Mouse (Mus musculus) neural tube, embryonic 13.5 days (tissue): ENCODE measurements around the gene Alg11. TPM values are rescaled to one million over a fixed set of nuclear protein-coding genes. Genes with fewer than 3 reads are reported as not detected.
A peak's percentile ranks its signal among the peaks of the same experiment; 100 is the strongest.

ENCODE experiments used
- ATAC-seq: fragments of 200-750 bp; cut with Nextera tagmentation; 2 replicates; pipeline ENCODE4 v1.8.0; 2017; ENCODE audit warnings: low read depth, mild to moderate bottlenecking, moderate TSS enrichment, moderate library complexity
- H3K27ac ChIP-seq: fragments of 300-500 bp; sonication (generic); replicated peaks from 2 replicates; pipeline ENCODE4 v1.5.1; 2015; ENCODE audit warnings: moderate library complexity, mild to moderate bottlenecking, inconsistent platforms
- H3K27me3 ChIP-seq: fragments of 300-500 bp; sonication (generic); 2 replicates; pipeline ENCODE4 v1.6.1; 2015; ENCODE audit warnings: mild to moderate bottlenecking, inconsistent platforms
- H3K36me3 ChIP-seq: fragments of 300-500 bp; sonication (generic); 2 replicates; pipeline ENCODE4 v1.6.1; 2015; ENCODE audit warnings: mild to moderate bottlenecking, inconsistent platforms
- H3K4me1 ChIP-seq: fragments of 300-500 bp; sonication (generic); replicated peaks from 2 replicates; pipeline ENCODE4 v1.6.1; 2015; ENCODE audit warnings: inconsistent platforms
- H3K4me2 ChIP-seq: fragments of 300-500 bp; sonication (generic); 2 replicates; pipeline ENCODE4 v1.6.1; 2015; ENCODE audit warnings: inconsistent platforms, mild to moderate bottlenecking, moderate library complexity
- H3K4me3 ChIP-seq: fragments of 300-500 bp; sonication (generic); 2 replicates; pipeline ENCODE4 v1.5.1; 2015; ENCODE audit warnings: mild to moderate bottlenecking, inconsistent platforms
- H3K9ac ChIP-seq: fragments of 300-500 bp; sonication (generic); 2 replicates; pipeline ENCODE4 v1.6.1; 2015; ENCODE audit warnings: moderate library complexity, mild to moderate bottlenecking, inconsistent platforms
- H3K9me3 ChIP-seq: fragments of 300-500 bp; sonication (generic); 2 replicates; pipeline ENCODE4 v1.6.1; 2016; ENCODE audit warnings: inconsistent platforms
- WGBS: fragments of 180-500 bp; shearing (Covaris S2); methylation state at CpG from one replicate; pipeline ENCODE4 v1.1.7; 2015; 5-methylcytosine and 5-hydroxymethylcytosine counted together
- polyA plus RNA-seq: library from polyadenylated mRNA; unstranded; fragments of >200 nt; fragmentation: Nextera tagmentation; extraction: Ambion mirVana; gene quantifications from 2 replicates; pipeline ENCODE4 v1.2.1, GENCODE M21; 2015

Gene Alg11
- polyA plus RNA-seq, 1 experiment from 2014 or later: 41.3 TPM

GRCm38 (mm10) chr8:22042515-22042914, 18.0 kb upstream of the Alg11 start:
- no peaks in the 10 kb centered on the region for H3K27me3 ChIP-seq
- no peak for ATAC-seq
- no peak overlapping the region for H3K27ac ChIP-seq

GRCm38 (mm10) chr8:22043706-22044105, 16.8 kb upstream of the Alg11 start:
- no peak overlapping the region for H3K27ac ChIP-seq
- WGBS: 56% methylated on average over 12 of the region's 12 CpGs
- peaks cover 12% of the 10 kb centered on the region; the same call in 1 of the 2 replicates for H3K4me1 ChIP-seq
- H3K36me3 ChIP-seq: no peaks in the 10 kb centered on the region
- no peak overlapping the region for H3K4me3 ChIP-seq
- ATAC-seq: no peak; the same call in 1 of the 2 replicates
- no peaks in the 10 kb centered on the region for H3K27me3 ChIP-seq
- H3K4me2 ChIP-seq: no peak overlapping the region
- no peaks in the 10 kb centered on the region for H3K9me3 ChIP-seq
- H3K9ac ChIP-seq: 0 out of 2 replicates have a peak overlapping the region, but pooled peaks have one; percentile 34

More at GRCm38 (mm10) chr8:22042515-22042914, 18.0 kb upstream of the Alg11 start:
- no peaks in the 10 kb centered on the region for H3K36me3 ChIP-seq
- H3K4me2 ChIP-seq: no peak overlapping the region
- WGBS: 93% methylated on average over 3 of the region's 3 CpGs
- no peak overlapping the region for H3K4me3 ChIP-seq
- H3K9me3 ChIP-seq: no peaks in the 10 kb centered on the region
- no peak overlapping the region for H3K9ac ChIP-seq
- H3K4me1 ChIP-seq: peaks cover 12% of the 10 kb centered on the region; the same call in 1 of the 2 replicates

- Histone ChIP-seq H3K4me3 (no peak overlapping the region), H3K27ac (no peak overlapping the region), H3K27me3 (no peaks in the 10 kb centered on the region), H3K9me3 (no peaks in the 10 kb centered on the region), H3K4me2 (no peak overlapping the region), H3K36me3 (no peaks in the 10 kb centered on the region), H3K9ac (no peak overlapping the region), H3K4me1 (no peaks in the 10 kb centered on the region)
- 42% methylated on average over 2 of the region's 2 CpGs for whole genome bisulfite sequencing
- ATAC-seq: peak; percentile 43
These were observed 12.6 kb upstream of the Alg11 start for GRCm38 (mm10) chr8:22047699-22048464.

DNA sequence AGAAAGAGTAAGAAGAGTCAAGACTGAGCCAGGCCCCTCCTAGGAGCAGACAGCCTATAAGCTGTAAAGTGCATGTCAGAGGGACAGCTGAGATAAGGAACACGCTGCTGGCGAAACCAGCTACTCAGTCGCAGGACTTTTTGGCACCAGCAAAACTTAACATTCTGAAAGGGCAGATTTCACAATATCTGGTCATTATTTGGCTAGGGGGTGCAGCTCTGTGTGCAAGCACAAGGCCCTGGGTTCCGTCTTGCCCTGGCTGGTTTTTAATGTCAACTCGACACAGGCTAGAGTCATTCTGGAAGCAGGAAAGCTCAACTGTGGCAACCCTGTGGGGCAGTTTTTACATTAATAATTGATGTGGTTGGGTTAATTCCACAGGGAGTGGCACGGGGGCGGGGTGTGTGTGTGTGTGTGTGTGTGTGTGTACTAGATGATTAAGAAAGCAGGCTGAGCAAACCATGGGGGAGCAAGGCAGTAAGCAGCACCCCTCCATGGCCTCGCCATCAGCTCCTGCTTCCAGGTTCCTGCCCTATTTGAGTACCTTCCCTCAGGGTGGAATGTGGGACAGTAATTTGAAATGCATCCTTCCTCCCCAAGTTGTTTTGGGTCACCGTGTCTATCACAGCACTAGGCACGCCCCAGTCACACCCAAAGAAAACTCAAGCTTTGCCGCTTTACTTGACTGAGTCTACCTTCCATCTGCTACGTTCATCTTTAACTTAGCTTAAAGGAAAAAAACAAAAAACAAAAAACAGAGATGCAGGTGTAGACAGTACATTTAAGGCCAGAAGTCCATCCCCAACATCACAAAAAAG, 5.6 kb upstream of the Alg11 start:
- H3K4me1 ChIP-seq: peaks cover 4% of the 10 kb centered on the region; the same call in 1 of the 2 replicates
- H3K27me3 ChIP-seq: peaks cover 12% of the 10 kb centered on the region
- no peak overlapping the region for H3K4me3 ChIP-seq
- no peak overlapping the region for H3K9ac ChIP-seq
- no peak for ATAC-seq
- no peaks in the 10 kb centered on the region for H3K9me3 ChIP-seq
- WGBS: 88% methylated on average over 12 of the region's 12 CpGs
- no peaks in the 10 kb centered on the region for H3K36me3 ChIP-seq
- no peak overlapping the region for H3K4me2 ChIP-seq
- H3K27ac ChIP-seq: no peak overlapping the region

- Histone ChIP-seq H3K9me3 (no peaks in the 10 kb centered on the region), H3K9ac (no peak overlapping the region), H3K27me3 (peaks cover 12% of the 10 kb centered on the region), H3K27ac (no peak overlapping the region), H3K4me3 (no peak overlapping the region), H3K36me3 (no peaks in the 10 kb centered on the region), H3K4me1 (peaks cover 4% of the 10 kb centered on the region; the same call in 1 of the 2 replicates), H3K4me2 (no peak overlapping the region)
- WGBS: 96% methylated on average over 2 of the region's 2 CpGs
- no peak for ATAC-seq
These were observed 5.0 kb upstream of the Alg11 start for GRCm38 (mm10) chr8:22055492-22055877.

DNA sequence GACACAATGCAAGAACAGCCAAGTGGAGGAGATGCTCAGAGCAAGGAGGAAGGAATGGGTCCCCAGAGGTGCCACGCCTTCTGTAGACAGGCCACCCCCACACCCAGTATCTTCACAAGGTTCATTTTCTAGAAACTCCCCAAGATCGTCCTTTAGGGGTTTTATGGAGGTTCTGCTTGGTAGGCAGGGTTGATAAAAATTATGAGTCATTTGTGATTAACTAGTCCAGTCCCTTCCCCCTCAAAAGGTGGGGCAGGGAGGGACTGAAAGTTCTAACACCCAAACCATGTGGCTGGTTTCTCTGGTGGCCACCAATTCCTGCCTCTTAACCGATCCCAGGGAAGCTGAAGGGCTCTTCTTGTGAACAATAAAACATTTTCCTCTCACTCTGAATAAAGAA, 3.7 kb upstream of the Alg11 start:
- no peak for ATAC-seq
- no peak overlapping the region for H3K4me2 ChIP-seq
- H3K9ac ChIP-seq: no peak overlapping the region
- H3K27me3 ChIP-seq: peaks cover 12% of the 10 kb centered on the region
- no peak overlapping the region for H3K4me3 ChIP-seq
- no peaks in the 10 kb centered on the region for H3K9me3 ChIP-seq
- peaks cover 11% of the 10 kb centered on the region for H3K4me1 ChIP-seq
- no peak overlapping the region for H3K27ac ChIP-seq
- 81% methylated on average over 3 of the region's 3 CpGs for WGBS
- H3K36me3 ChIP-seq: no peaks in the 10 kb centered on the region

GRCm38 (mm10) chr8:22058368-22058767, 2.2 kb upstream of the Alg11 start:
- no peak overlapping the region for H3K27ac ChIP-seq
- ATAC-seq: no peak
- WGBS: 84% methylated on average over 9 of the region's 9 CpGs

DNA sequence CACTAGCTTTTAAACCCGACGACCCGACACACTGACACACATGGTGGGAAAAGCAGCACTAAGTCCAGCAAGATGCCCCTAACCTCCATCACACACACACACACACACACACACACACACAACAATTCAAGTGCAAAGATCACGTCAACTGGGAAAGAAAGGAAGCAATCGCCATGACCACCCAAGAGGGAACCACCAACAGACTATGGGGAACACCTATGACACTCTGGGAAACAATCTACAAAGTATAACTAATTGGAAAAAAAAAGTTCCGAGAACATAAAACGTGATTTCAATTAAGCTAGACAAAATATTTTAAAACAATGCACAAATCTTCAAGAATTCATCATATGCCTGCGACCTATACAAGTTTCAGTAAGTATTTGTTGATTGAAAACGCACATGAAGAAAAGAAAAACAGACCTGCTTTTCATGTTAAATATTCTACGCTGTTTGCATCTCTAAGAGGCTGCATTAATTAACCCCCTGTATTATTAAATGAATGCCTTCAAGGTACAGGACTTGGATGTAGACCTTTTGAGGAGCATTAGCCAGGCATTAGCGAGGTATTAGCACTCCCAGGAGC, 1.3 kb upstream of the Alg11 start:
- Histone ChIP-seq H3K27ac (no peak overlapping the region), H3K9me3 (no peaks in the 10 kb centered on the region), H3K4me1 (peaks cover 11% of the 10 kb centered on the region), H3K4me2 (peak overlapping the region; percentile 83), H3K36me3 (peaks cover 9% of the 10 kb centered on the region), H3K4me3 (peak overlapping the region; percentile 64), H3K9ac (peak overlapping the region; percentile 68; the same call in 1 of the 2 replicates), H3K27me3 (peaks cover 12% of the 10 kb centered on the region)
- WGBS: 37% methylated on average over 11 of the region's 11 CpGs
- no peak for ATAC-seq

More at GRCm38 (mm10) chr8:22058368-22058767, 2.2 kb upstream of the Alg11 start:
- peaks cover 4% of the 10 kb centered on the region; the same call in 1 of the 2 replicates for H3K36me3 ChIP-seq
- H3K9me3 ChIP-seq: no peaks in the 10 kb centered on the region
- no peak overlapping the region for H3K4me3 ChIP-seq
- no peak overlapping the region for H3K4me2 ChIP-seq
- H3K4me1 ChIP-seq: peaks cover 11% of the 10 kb centered on the region
- H3K27me3 ChIP-seq: peaks cover 12% of the 10 kb centered on the region
- H3K9ac ChIP-seq: no peak overlapping the region

DNA sequence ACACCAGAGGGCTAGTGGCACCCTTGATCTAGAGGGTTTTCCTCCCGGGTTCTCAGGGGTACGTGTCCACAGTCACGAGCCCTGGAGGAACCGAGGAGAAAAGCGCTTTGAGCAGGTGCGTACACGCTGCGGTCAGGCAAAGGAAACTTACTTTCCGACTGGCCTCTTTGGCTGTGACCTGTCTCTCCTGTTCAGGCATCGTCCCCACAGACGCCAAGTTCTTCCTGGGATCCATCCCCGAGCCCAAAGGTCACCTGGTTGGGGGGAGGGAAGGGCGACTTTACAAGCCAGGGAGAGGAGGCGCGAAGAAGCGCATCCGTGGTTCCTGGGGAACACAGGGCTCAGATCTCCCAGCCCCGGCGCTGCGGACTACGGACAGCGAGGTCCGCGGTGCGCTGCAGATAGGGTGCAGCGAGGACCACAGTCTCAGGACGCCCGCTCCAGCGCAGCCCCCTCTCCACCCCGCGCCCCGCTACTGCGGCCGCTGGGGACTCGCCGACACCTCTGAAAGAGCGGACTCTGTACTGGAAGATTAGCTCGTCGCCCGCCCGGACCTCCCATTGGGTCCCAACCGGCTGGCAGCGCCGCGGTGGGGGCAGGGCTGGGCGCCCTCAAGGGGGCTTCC, 588 bp upstream of the Alg11 start, which contains the start of gene Atp7b:
Atp7b (minus strand) TSS at position 485 of the 625 bp plus-strand sequence.
- peak within 1 kb of the TSS; percentile 83 for H3K4me2 ChIP-seq
- H3K9ac ChIP-seq: peak within 1 kb of the TSS; percentile 68
- under 1% methylated on average over 45 of the region's 46 CpGs for WGBS
- no peaks in the 10 kb centered on the region for H3K9me3 ChIP-seq
- H3K4me1 ChIP-seq: peaks cover 11% of the 10 kb centered on the region
- peak within 1 kb of the TSS; percentile 64 for H3K4me3 ChIP-seq
- H3K27me3 ChIP-seq: peaks cover 12% of the 10 kb centered on the region
- ATAC-seq: peak; percentile 95
- peaks cover 15% of the 10 kb centered on the region for H3K36me3 ChIP-seq
- H3K27ac ChIP-seq: no peak within 1 kb of the TSS

DNA sequence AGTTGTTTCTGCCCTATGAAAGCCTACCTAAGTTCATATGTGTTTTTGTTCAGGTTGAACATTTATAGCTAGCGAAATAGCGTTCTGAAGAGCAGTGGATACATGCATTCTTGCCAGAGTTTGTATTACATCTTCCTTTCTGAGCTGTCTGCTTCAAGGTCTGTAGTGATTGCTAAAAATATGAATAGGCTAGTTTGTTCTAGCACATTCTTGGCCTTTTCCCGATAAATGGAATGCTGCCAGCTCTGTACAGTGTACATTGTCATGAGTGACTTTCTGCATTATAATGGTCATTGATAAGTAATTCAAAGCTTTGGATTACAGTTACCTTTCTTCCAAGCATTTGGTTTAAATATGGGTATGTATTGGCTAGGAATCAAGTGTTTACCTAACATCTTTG, 605 bp downstream of the Alg11 start:
- H3K4me2 ChIP-seq: peak overlapping the region; percentile 74
- peaks cover 11% of the 10 kb centered on the region for H3K4me1 ChIP-seq
- peaks cover 12% of the 10 kb centered on the region for H3K27me3 ChIP-seq
- H3K27ac ChIP-seq: no peak overlapping the region
- H3K9me3 ChIP-seq: no peaks in the 10 kb centered on the region
- no peak for ATAC-seq
- H3K4me3 ChIP-seq: peak overlapping the region; percentile 64
- H3K36me3 ChIP-seq: peaks cover 27% of the 10 kb centered on the region
- H3K9ac ChIP-seq: peak overlapping the region; percentile 68; the same call in 1 of the 2 replicates
- 9% methylated on average over 3 of the region's 3 CpGs for WGBS

- no peaks in the 10 kb centered on the region for H3K9me3 ChIP-seq
- WGBS: 86% methylated on average over 9 of the region's 9 CpGs
- H3K36me3 ChIP-seq: no peaks in the 10 kb centered on the region
- no peaks in the 10 kb centered on the region for H3K27me3 ChIP-seq
- no peaks in the 10 kb centered on the region for H3K4me1 ChIP-seq
- H3K27ac ChIP-seq: no peak overlapping the region
- H3K9ac ChIP-seq: no peak overlapping the region
- no peak overlapping the region for H3K4me3 ChIP-seq
- no peak for ATAC-seq
- no peak overlapping the region for H3K4me2 ChIP-seq
These were observed 18.9 kb downstream of the Alg11 start for GRCm38 (mm10) chr8:22079313-22080007.
